Mouse (Mus musculus) B cell, adult 62 days (primary cell): ENCODE data around the gene Adra2b. TPM values are rescaled to one million over a fixed set of nuclear protein-coding genes. Genes with fewer than 3 reads are reported as not detected.

Experiments
- total RNA-seq: library from RNA; stranded (reverse); gene quantifications from 4 replicates; pipeline ENCODE4 v1.2.4, GENCODE M21; 2023

Adra2b gene
- total RNA-seq, result 0.15 TPM in 2 of 4 replicates, not detected in the others

DNA sequence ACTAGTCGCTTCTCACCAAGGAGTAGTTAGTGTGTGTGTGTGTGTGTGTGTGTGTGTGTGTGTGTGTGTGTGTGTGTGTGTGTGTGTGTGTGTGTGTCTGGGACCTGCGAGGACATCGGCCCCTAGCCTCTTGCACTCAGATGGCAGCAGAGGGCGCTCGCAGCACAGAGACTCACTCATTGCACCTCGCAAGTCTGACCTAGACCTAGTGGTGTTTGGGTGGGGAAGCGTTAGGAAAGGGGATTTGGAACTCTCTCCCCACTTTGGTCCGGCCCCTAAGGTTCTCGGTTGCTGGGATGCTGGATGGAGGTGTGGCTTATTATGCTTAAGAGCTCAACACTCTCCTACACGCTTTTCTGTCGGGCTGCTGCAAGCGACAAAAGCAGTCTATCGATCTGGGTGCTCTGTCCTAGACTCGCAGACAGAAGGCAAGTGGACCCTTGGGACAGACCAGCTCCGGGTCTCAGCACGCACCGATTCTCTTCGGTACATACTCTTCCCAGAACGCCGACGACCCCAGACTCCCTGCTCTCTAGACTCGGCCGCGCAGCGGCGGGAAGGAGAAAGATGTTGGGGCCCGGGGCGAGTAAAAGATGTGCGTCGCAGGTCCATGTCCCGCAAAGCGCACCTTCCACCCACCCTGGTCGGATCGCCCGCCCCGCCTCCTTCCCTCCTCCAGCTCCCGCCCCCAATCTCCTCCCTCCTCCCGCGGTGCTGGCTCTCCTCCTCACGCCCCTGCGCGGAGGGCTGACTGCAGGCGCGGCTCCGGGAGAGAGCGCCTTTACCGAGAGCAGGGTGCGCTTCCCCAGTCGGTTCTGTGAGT is at the start of gene Adra2b:
Adra2b (plus strand) TSS at position 750 of the 823 bp plus-strand sequence.

DNA sequence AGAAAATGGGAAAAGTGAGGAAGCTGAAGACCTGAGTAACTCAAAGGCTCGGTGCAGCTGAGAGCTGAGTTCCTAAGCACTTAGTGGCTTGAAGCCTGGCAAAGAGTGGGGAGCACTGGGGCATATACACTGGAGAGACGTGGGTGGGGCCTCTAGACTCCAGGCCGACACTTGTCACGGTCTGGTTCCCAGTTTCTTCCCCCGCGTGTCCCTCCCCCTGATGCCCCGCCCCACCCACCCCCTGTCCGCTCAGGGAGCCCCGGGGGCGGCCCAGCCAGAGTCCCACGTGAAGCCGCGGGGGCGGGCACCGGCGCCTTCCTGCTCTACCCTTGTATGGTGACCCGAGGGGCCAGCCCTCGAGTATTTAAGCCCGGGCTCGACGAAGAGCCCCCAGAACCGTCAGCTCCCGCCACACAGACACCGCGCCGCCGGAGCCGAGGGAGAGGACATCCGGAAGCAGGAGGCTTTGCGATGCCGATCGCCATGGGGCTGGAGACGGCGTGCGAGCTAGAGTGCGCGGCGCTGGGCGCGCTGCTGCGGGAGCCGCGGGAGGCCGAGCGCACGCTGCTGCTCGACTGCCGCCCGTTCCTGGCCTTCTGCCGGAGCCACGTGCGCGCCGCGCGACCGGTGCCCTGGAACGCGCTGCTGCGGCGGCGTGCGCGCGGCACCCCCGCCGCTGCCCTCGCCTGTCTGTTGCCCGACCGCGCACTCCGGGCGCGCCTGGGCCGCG is 27.1 kb upstream of the Adra2b start, which contains the start of gene Dusp2:
Dusp2 (plus strand) TSS at position 393 of the 730 bp plus-strand sequence.

DNA sequence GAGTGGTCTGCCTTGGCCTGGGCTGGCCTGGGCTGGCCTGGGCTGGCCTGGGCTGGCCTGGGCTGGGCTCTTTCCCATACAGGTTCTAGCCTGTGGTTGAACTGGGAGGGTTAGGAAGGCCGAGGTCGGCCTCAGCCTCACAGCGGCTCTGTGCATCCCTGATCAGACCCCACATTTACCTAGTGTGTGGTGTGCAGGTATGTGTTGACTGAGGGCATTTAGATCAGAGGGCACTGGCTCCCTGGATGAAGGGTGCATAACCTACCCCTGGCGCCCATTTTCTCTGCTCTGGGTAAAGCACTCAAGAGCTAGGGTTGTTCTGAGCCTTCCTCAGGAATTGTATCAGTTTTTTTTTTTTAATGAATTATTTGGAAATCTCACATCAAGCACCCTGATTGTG is 24.6 kb upstream of the Adra2b start, which contains the start of gene Astl:
Astl (plus strand) TSS at position 224 of the 400 bp plus-strand sequence.

Other genes starting within 250 kb of the Adra2b start
- 7.4 to 11.7 TPM (median 10.0 TPM) in 4 replicates for gene Ncaph, start 229.3 kb upstream of the Adra2b start, total RNA-seq
- gene Itpripl1, start 219.8 kb upstream of the Adra2b start, total RNA-seq, result 15.1 to 16.3 TPM (median 15.6 TPM) in 4 replicates
- 1.9 to 3.0 TPM (median 2.5 TPM) in 4 replicates for gene 1810024B03Rik, start 154.9 kb upstream of the Adra2b start, total RNA-seq
- gene Snrnp200, start 154.8 kb upstream of the Adra2b start, total RNA-seq, result 170 to 177 TPM (median 172 TPM) in 4 replicates
- gene Ciao1, start 115.4 kb upstream of the Adra2b start, total RNA-seq, result 33.5 to 43.6 TPM (median 40.7 TPM) in 4 replicates
- gene Tmem127, start 115.3 kb upstream of the Adra2b start, total RNA-seq, result 40.4 to 47.7 TPM (median 43.5 TPM) in 4 replicates
- 80.8 to 89.9 TPM (median 85.5 TPM) in 4 replicates for gene Stard7, start 93.0 kb upstream of the Adra2b start, total RNA-seq
- gene Dusp2, start 27.0 kb upstream of the Adra2b start, total RNA-seq, result 510 to 733 TPM (median 603 TPM) in 4 replicates
- gene Astl, start 24.6 kb upstream of the Adra2b start, total RNA-seq, result 0.70 to 1.0 TPM (median 0.82 TPM) in 4 replicates
- 0.29 to 0.69 TPM (median 0.64 TPM) in 3 of 4 replicates, not detected in the other for gene Gpat2, start 62.0 kb downstream of the Adra2b start, total RNA-seq
- gene Fahd2a, start 81.4 kb downstream of the Adra2b start, total RNA-seq, result 9.5 to 16.4 TPM (median 11.3 TPM) in 4 replicates
- gene Kcnip3, start 158.9 kb downstream of the Adra2b start, total RNA-seq, result not detected in 4 replicates
- gene Prom2, start 178.3 kb downstream of the Adra2b start, total RNA-seq, result not detected in 4 replicates
- gene Zfp661, start 223.9 kb downstream of the Adra2b start, total RNA-seq, result 4.1 to 5.7 TPM (median 4.9 TPM) in 4 replicates
- gene Mrps5, start 224.0 kb downstream of the Adra2b start, total RNA-seq, result 74.3 to 98.2 TPM (median 82.5 TPM) in 4 replicates